In genomic region chr15:85750115-85750514, GRCm38 (mm10) we compare ENCODE assay signal across 17 mouse cellular contexts. TPM values are rescaled to one million over a fixed set of nuclear protein-coding genes. Genes with fewer than 3 reads are reported as not detected.
"Had no signal": no experiment of that assay in that cellular context is flagged by ENCODE, and none has a peak within 500 bp of the region (broad histone marks: within the 10 kb centered on the region; RNA-seq: fewer than 3 reads in every experiment).

No protein-coding gene starts in this region.

- H3K4me3 ChIP-seq: lung, embryonic 15.5 days; megakaryocyte, embryonic 14.5 days; midbrain, embryonic 13.5 days; midbrain, embryonic 15.5 days; neural tube, embryonic 12.5 days; stomach, embryonic 15.5 days had no signal

- H3K36me3 ChIP-seq: lung, embryonic 15.5 days; midbrain, embryonic 13.5 days; midbrain, embryonic 15.5 days; neural tube, embryonic 12.5 days; stomach, embryonic 15.5 days had no signal

- H3K9me3 ChIP-seq: lung, embryonic 15.5 days; megakaryocyte, embryonic 14.5 days; midbrain, embryonic 15.5 days; neural tube, embryonic 12.5 days; stomach, embryonic 15.5 days had no signal

- H3K9ac ChIP-seq: lung, embryonic 15.5 days; midbrain, embryonic 13.5 days; midbrain, embryonic 15.5 days; neural tube, embryonic 12.5 days; stomach, embryonic 15.5 days had no signal

- H3K27ac ChIP-seq: lung, embryonic 15.5 days; macrophage; midbrain, embryonic 13.5 days; midbrain, embryonic 15.5 days; neural tube, embryonic 12.5 days; stomach, embryonic 15.5 days; stomach, postnatal 0 days had no signal

- ATAC-seq: lung, postnatal 0 days; midbrain, embryonic 13.5 days; midbrain, embryonic 15.5 days had no signal

- H3K4me2 ChIP-seq: lung, embryonic 15.5 days; midbrain, embryonic 11.5 days; midbrain, embryonic 13.5 days; midbrain, embryonic 15.5 days; neural tube, embryonic 12.5 days; stomach, embryonic 15.5 days had no signal

- H3K27me3 ChIP-seq: lung, embryonic 15.5 days; midbrain, embryonic 13.5 days; midbrain, embryonic 15.5 days; neural tube, embryonic 12.5 days; stomach, embryonic 15.5 days had no signal

- DNase-seq: lung, adult 2 months; lung, postnatal 14 days; lung, postnatal 36 days; right cerebral cortex, postnatal 14 days; thymus, adult 2 months; thymus, postnatal 25 days; thymus, postnatal 4 days had no signal

- H3K4me1 ChIP-seq: lung, embryonic 15.5 days; midbrain, embryonic 13.5 days; midbrain, embryonic 15.5 days; neural tube, embryonic 12.5 days; stomach, embryonic 15.5 days had no signal

RNA-seq across cellular contexts. Expression of gene Ppara, which starts 15.3 kb away (rescaled TPM):
- polyA plus RNA-seq: macrophage had no signal
